Mouse (Mus musculus) thymus, postnatal 4 days (tissue): ENCODE measurements around the gene Trem1.

Experiments used
- DNase-seq: peaks from one replicate; pipeline ENCODE4 v3.0.0; 2021

The Trem1 gene

GRCm38 (mm10) chr17:48232518-48232917 is at the start of gene Trem1:
Gene Trem1 (plus strand): TSS chr17:48232768.
- no peak for DNase-seq

DNA sequence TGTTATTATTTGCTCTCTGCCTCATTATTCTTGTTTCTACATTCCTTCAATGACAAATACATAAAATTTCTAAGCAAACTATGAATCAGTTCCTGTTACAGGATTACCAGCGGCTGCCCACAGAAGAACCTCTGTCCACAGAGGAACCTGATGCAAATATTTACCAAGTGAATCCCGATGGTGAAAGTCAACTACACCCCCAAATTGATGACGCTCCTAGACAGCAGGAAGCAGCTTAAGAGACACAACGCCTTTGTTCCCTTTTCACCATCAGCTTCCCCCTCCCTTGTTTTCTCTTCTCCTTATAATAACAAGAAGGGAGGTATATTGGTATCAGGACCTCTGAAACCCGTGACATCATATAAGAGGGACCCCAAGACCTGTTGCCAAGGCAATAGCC is 47.3 kb upstream of the Trem1 start:
- DNase-seq, result no peak

GRCm38 (mm10) chr17:48192366-48192765 is 40.2 kb upstream of the Trem1 start:
- DNase-seq, result no peak

DNA sequence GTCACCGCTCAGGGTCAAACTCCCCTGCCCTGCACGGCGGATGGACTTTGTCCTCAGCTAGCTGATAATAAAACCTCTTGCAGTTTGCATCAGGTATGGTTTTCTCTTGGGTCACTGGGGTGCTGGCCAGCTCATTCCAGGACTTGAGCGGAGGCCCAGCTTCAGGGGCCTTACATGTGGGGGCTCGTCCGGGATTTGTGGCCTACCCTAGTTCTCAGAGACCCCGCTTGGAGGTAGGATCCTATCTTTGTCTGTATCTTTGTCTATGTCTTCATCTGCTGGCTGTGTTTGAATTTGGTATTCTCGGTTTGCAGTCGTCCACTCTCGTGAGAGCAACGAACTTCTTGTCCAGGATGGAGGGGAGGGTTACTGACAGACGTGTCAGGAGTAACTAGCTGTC is 29.5 kb upstream of the Trem1 start:
- DNase-seq, result no peak

- DNase-seq, result no peak
Measured at GRCm38 (mm10) chr17:48212596-48212995, 20.0 kb upstream of the Trem1 start.

DNA sequence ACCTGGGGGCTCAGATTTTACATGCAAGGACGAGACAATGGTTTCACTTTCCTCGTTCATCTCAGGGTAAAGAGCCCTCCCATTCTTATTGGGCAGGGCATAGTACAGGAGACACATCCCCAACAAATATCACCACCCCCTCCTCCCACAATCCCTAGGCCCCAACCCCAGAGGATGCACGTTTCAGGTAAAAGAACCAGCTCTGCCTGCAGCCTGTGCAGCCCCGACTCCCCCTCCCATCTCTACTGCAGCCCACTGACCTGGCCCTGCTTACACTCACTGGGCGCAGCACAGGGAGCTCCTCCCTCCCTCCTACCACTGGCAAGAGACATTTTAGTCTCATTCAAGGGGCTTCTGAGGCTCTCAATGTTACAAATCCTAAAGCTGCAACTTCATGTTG is 19.1 kb upstream of the Trem1 start:
- DNase-seq, result no peak

DNA sequence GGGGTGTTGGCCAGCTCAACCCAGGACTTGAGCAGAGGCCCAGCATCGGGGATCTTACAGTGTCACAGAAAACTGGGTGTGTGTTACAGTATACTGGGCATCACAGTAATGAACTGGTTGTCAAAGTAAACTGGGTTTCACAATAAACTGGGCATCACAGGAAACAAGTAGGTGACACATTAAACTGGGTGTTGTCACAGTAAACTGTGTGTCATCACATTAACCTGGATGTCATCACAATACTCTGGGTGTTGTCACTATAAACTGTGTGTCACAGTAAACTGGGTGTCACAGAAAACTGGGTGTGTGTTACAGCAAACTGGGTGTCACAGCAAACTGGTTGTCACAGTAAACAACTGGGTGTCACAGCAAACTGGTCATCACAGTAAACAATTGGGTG is 17.1 kb upstream of the Trem1 start:
- no peak for DNase-seq

DNA sequence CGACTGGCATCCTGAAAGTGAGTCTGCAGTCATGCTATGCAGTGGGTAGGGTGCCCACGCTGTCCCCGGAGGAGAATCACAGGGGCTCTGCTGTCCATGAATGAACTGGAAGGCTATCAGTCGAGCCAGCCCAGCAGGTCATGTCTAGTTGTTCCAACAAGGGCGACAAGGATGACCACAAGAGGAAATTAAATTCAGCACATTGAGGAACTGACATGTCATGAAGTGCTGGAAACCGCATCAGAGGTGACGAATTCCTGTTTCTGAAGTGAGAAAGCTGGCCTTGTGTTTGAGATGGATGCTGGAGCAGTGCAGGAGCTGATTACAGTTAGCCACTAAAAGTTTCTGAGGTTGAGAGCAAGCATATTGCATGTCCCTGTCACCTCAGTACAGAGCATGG is 1.9 kb upstream of the Trem1 start:
- no peak for DNase-seq

- no peak for DNase-seq
Measured at GRCm38 (mm10) chr17:48233789-48234188, 1.2 kb downstream of the Trem1 start.

GRCm38 (mm10) chr17:48234550-48234949 is 2.0 kb downstream of the Trem1 start:
- DNase-seq, result no peak

DNA sequence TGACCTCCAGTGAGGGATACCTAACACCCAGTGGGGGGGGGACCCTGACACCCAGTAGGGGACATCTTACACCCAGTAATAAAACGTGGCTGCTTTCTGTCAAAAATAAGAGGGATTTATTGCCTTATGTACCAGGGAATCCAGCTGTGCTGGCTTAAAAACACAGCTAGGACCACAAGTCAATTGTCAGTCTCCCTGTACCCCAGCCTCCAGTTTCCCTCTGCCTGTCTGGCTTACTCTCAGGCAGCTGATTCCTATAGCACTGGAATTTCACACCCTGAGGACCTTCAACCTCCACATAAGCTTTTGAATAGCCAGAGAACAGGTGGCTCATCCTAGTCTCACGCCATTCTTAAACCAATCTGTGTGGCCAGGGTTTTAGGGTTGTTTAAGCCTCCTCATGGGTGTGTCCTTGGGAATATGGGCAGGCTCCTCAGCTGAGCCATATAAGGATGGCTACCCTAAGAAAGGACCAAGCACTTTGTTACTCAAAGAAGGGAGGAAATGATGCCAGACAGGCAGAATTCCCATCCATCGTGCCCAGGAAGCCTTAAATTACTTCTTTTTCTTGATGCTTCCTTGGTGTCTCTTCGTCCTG is 3.3 kb downstream of the Trem1 start:
- DNase-seq, result no peak

DNA sequence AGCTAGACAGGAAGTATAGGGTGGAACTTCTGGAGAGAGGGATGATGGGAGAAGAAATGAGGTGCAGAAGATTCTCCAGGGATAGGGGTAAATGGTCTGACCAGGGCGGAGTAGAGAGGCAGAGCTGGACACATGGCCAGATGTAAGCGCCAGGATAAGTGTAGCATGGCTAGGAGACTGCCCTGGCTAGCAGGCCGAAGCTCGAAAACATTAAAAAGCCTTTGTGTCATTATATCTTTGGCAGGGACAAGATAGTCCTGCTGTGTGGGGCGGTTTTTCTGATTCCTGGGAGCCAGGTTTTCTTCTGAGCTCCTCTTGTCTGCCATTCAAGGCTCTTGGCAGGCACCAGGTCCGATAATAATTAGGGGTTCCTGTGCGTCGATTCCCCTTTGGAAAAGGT is 5.1 kb downstream of the Trem1 start:
- no peak for DNase-seq

- no peak for DNase-seq
Measured at GRCm38 (mm10) chr17:48247221-48247928, 14.8 kb downstream of the Trem1 start, which contains the start of gene Trem3. Gene Trem3 (plus strand): TSS chr17:48247777.

- no peak for DNase-seq
Measured at GRCm38 (mm10) chr17:48249039-48249438, 16.5 kb downstream of the Trem1 start.

GRCm38 (mm10) chr17:48249501-48249900 is 16.9 kb downstream of the Trem1 start:
- no peak for DNase-seq

DNA sequence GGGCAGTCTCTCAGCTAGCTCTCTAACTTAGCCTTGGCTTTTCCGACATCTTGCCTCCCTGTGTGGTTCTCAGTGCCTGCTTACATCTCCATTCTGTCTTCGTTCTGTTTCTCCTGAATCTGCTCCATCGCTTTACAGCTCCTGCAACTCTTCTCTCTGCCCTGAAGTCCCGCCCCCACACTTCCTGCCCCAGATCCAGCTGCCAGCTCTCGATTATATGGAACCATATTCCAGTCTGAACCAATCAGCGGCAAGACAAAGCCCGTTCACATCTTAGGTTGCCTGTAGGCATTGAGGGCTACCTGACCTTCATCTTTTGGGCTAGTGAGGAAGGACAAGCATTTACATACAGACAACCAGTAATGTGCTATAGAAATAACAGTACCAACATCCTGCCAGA is 18.1 kb downstream of the Trem1 start:
- no peak for DNase-seq

DNA sequence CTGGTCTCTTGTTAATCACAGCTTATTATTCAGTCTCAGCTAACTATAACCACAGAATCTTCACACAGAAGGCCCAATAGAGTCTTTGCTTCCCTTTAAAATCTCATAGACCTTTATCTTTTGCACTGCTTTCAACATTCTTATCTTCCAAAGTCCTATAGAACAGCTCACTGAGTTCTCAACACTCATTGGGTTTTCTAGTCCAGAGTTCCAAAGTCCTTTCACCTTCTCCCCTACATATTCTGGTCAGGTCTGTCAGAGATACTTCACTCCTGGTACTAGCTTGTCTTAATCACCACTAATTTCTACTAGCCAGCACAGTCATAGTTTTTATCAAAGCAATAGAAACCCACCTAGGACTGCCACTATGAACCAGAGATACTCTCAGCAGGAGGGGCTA is 24.0 kb downstream of the Trem1 start:
- no peak for DNase-seq

DNA sequence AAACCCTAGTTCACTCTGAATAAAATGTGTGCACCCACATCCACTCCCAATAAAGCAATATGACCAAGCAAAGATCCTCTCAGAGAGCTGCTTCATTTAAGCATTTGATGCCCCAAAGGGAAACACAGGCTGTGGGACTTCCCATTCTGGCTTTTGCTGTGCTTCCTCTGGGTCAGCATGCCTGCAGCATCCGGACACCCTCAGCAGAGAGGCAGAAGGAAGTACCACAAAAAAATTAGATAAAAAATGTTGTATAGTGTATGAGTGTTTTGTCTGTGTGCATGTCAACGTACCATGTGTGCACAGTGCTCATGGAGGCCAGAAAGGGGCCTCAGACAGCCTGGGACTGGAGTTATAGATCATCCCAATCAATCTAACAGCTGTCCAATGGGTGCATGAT is 29.3 kb downstream of the Trem1 start:
- DNase-seq, result no peak

- DNase-seq, result no peak
Measured at GRCm38 (mm10) chr17:48263741-48264362, 31.3 kb downstream of the Trem1 start, which contains the start of gene Treml4. Gene Treml4 (plus strand): TSS chr17:48264295.

GRCm38 (mm10) chr17:48264662-48265061 is 32.1 kb downstream of the Trem1 start:
- no peak for DNase-seq

- DNase-seq, result no peak
Measured at GRCm38 (mm10) chr17:48266138-48266537, 33.6 kb downstream of the Trem1 start.

GRCm38 (mm10) chr17:48266610-48267304 is 34.2 kb downstream of the Trem1 start:
- no peak for DNase-seq

- DNase-seq, result no peak
Measured at GRCm38 (mm10) chr17:48267591-48267990, 35.0 kb downstream of the Trem1 start.

GRCm38 (mm10) chr17:48268276-48268675 is 35.7 kb downstream of the Trem1 start:
- no peak for DNase-seq
